Mouse (Mus musculus): ENCODE data around the gene Sdhaf3. TPM values are rescaled to one million over a fixed set of nuclear protein-coding genes. Genes with fewer than 3 reads are reported as not detected.

Gene Sdhaf3
- polyA plus RNA-seq, 1 experiment, result 9.1 TPM

DNA sequence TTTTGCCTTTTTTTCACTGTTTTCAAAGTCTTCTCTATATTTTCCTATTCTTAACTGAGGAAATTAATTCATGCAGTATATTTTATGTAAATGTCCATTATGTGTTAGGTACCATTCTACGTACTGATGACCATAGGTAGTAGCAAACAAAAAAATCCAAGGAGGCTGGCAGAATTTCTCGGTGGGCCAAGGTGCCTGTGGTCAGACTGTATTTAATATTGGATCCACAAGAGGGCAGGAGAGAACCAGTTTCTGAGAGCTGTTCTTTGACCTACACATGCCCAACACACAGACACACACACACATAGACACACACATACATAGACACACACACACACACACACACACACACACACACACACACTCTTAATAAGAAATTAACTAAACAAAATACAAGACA lies 48.2 kb downstream of the Sdhaf3 start:
- Histone ChIP-seq H3K36me3 (ENCODE audit: control insufficient read depth, insufficient read depth, low read length, poor library complexity, severe bottlenecking) (peaks cover 2% of the 10 kb centered on the region; the same call in 1 of the 2 replicates), H3K9ac (ENCODE audit: low read depth, poor library complexity, severe bottlenecking) (no peak overlapping the region), H3K4me1 (ENCODE audit: control insufficient read depth, insufficient read depth, low read length) (no peaks in the 10 kb centered on the region), H3K27me3 (ENCODE audit: control insufficient read depth, insufficient read depth, low read length, poor library complexity, severe bottlenecking) (no peaks in the 10 kb centered on the region), H3K4me3 (ENCODE audit: low read depth, low read length) (no peak overlapping the region), H3K27ac (ENCODE audit: insufficient read depth, low read length) (no peak overlapping the region), H3K9me3 (replicated peaks; ENCODE audit: control insufficient read depth, insufficient read depth, low read length, poor library complexity, severe bottlenecking) (peaks cover 9% of the 10 kb centered on the region)
- TF ChIP-seq EP300 (IDR thresholded peaks at IDR 0.05; ENCODE audit: insufficient read depth, low read depth, low read length) (no peak), POLR2A (IDR thresholded peaks at IDR 0.05; ENCODE audit: insufficient read depth, low read length) (no peak), CTCF (IDR thresholded peaks at IDR 0.05; ENCODE audit: low read depth, low read length) (no peak)

GRCm38 (mm10) chr6:7038087-7038486 lies 82.3 kb downstream of the Sdhaf3 start:
- Histone ChIP-seq H3K4me3 (ENCODE audit: low read depth, low read length) (no peak overlapping the region), H3K36me3 (ENCODE audit: control insufficient read depth, insufficient read depth, low read length, poor library complexity, severe bottlenecking) (no peaks in the 10 kb centered on the region), H3K9ac (ENCODE audit: low read depth, poor library complexity, severe bottlenecking) (no peak overlapping the region), H3K9me3 (replicated peaks; ENCODE audit: control insufficient read depth, insufficient read depth, low read length, poor library complexity, severe bottlenecking) (no peaks in the 10 kb centered on the region), H3K4me1 (ENCODE audit: control insufficient read depth, insufficient read depth, low read length) (no peaks in the 10 kb centered on the region), H3K27ac (ENCODE audit: insufficient read depth, low read length) (no peak overlapping the region), H3K27me3 (ENCODE audit: control insufficient read depth, insufficient read depth, low read length, poor library complexity, severe bottlenecking) (no peaks in the 10 kb centered on the region)
- no peak for TF ChIP-seq CTCF (IDR thresholded peaks at IDR 0.05; ENCODE audit: low read depth, low read length)
- TF ChIP-seq EP300 (IDR thresholded peaks at IDR 0.05; ENCODE audit: insufficient read depth, low read depth, low read length), result no peak

GRCm38 (mm10) chr6:7038835-7039234 lies 83.0 kb downstream of the Sdhaf3 start:
- TF ChIP-seq CTCF (IDR thresholded peaks at IDR 0.05; ENCODE audit: low read depth, low read length), result no peak
- TF ChIP-seq EP300 (IDR thresholded peaks at IDR 0.05; ENCODE audit: insufficient read depth, low read depth, low read length), result no peak
- no peaks in the 10 kb centered on the region for H3K9me3 ChIP-seq (replicated peaks; ENCODE audit: control insufficient read depth, insufficient read depth, low read length, poor library complexity, severe bottlenecking)

GRCm38 (mm10) chr6:7041912-7042311 lies 86.1 kb downstream of the Sdhaf3 start:
- TF ChIP-seq CTCF (IDR thresholded peaks at IDR 0.05; ENCODE audit: low read depth, low read length), result no peak
- no peak for TF ChIP-seq POLR2A (IDR thresholded peaks at IDR 0.05; ENCODE audit: insufficient read depth, low read length)
- no peak for TF ChIP-seq EP300 (IDR thresholded peaks at IDR 0.05; ENCODE audit: insufficient read depth, low read depth, low read length)
- H3K4me3 ChIP-seq (ENCODE audit: low read depth, low read length), result no peak overlapping the region
- H3K9ac ChIP-seq (ENCODE audit: low read depth, poor library complexity, severe bottlenecking), result no peak overlapping the region
- H3K4me1 ChIP-seq (ENCODE audit: control insufficient read depth, insufficient read depth, low read length), result no peaks in the 10 kb centered on the region
- H3K27ac ChIP-seq (ENCODE audit: insufficient read depth, low read length), result no peak overlapping the region
- H3K9me3 ChIP-seq (replicated peaks; ENCODE audit: control insufficient read depth, insufficient read depth, low read length, poor library complexity, severe bottlenecking), result no peaks in the 10 kb centered on the region
- H3K36me3 ChIP-seq (ENCODE audit: control insufficient read depth, insufficient read depth, low read length, poor library complexity, severe bottlenecking), result no peaks in the 10 kb centered on the region
- H3K27me3 ChIP-seq (ENCODE audit: control insufficient read depth, insufficient read depth, low read length, poor library complexity, severe bottlenecking), result no peaks in the 10 kb centered on the region

More at GRCm38 (mm10) chr6:7038835-7039234, 83.0 kb downstream of the Sdhaf3 start:
- no peaks in the 10 kb centered on the region for H3K27me3 ChIP-seq (ENCODE audit: control insufficient read depth, insufficient read depth, low read length, poor library complexity, severe bottlenecking)
- no peaks in the 10 kb centered on the region for H3K4me1 ChIP-seq (ENCODE audit: control insufficient read depth, insufficient read depth, low read length)
- no peak overlapping the region for H3K27ac ChIP-seq (ENCODE audit: insufficient read depth, low read length)
- H3K36me3 ChIP-seq (ENCODE audit: control insufficient read depth, insufficient read depth, low read length, poor library complexity, severe bottlenecking), result no peaks in the 10 kb centered on the region
- H3K4me3 ChIP-seq (ENCODE audit: low read depth, low read length), result no peak overlapping the region
- H3K9ac ChIP-seq (ENCODE audit: low read depth, poor library complexity, severe bottlenecking), result no peak overlapping the region

DNA sequence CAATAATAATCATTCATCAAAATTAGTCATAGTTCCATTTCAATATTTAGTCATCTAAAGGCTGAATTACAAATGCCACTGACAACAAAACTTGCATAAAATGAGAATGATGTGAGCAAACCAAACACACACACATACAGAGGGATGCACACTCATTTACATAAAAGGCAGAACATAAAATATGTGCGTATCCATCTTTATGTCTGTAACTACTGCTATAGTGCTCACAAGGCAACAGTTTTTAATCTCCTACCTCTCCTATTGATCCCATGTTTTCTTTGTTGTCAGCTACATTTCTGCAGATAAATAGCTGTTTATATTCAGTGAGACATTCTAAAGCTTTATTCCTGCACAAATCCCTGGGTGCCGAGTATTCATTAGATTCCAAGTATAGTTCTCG lies 107.0 kb downstream of the Sdhaf3 start:
- Histone ChIP-seq H3K36me3 (ENCODE audit: control insufficient read depth, insufficient read depth, low read length, poor library complexity, severe bottlenecking) (no peaks in the 10 kb centered on the region), H3K9me3 (replicated peaks; ENCODE audit: control insufficient read depth, insufficient read depth, low read length, poor library complexity, severe bottlenecking) (peaks cover 6% of the 10 kb centered on the region), H3K27ac (ENCODE audit: insufficient read depth, low read length) (no peak overlapping the region), H3K27me3 (ENCODE audit: control insufficient read depth, insufficient read depth, low read length, poor library complexity, severe bottlenecking) (no peaks in the 10 kb centered on the region; the same call in 1 of the 2 replicates), H3K4me1 (ENCODE audit: control insufficient read depth, insufficient read depth, low read length) (no peaks in the 10 kb centered on the region), H3K9ac (ENCODE audit: low read depth, poor library complexity, severe bottlenecking) (no peak overlapping the region), H3K4me3 (ENCODE audit: low read depth, low read length) (no peak overlapping the region)
- TF ChIP-seq EP300 (IDR thresholded peaks at IDR 0.05; ENCODE audit: insufficient read depth, low read depth, low read length) (no peak), POLR2A (IDR thresholded peaks at IDR 0.05; ENCODE audit: insufficient read depth, low read length) (no peak), CTCF (IDR thresholded peaks at IDR 0.05; ENCODE audit: low read depth, low read length) (no peak)

DNA sequence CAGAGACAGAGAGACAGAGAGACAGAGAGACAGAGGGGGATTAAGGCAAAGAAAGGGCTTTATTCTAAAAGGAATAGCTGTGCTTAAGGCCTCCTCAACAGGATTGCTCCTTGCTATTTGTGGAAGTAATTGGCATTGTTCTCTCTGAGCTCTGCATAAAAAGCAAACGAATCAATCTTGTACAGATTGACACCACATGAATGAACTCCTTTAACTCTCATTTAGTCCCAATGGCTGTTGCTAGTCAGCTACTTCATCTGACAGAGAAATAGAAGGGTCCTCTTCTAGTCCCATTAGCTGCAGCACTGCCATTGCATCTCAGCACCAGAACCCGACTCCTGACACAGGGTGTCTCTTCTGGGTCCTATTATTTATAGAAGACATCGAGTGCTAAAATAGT lies 113.0 kb downstream of the Sdhaf3 start:
- Histone ChIP-seq H3K4me1 (ENCODE audit: control insufficient read depth, insufficient read depth, low read length) (no peaks in the 10 kb centered on the region), H3K27me3 (ENCODE audit: control insufficient read depth, insufficient read depth, low read length, poor library complexity, severe bottlenecking) (no peaks in the 10 kb centered on the region), H3K27ac (ENCODE audit: insufficient read depth, low read length) (no peak overlapping the region), H3K36me3 (ENCODE audit: control insufficient read depth, insufficient read depth, low read length, poor library complexity, severe bottlenecking) (no peaks in the 10 kb centered on the region), H3K4me3 (ENCODE audit: low read depth, low read length) (no peak overlapping the region), H3K9me3 (replicated peaks; ENCODE audit: control insufficient read depth, insufficient read depth, low read length, poor library complexity, severe bottlenecking) (no peaks in the 10 kb centered on the region; the same call in 1 of the 2 replicates), H3K9ac (ENCODE audit: low read depth, poor library complexity, severe bottlenecking) (no peak overlapping the region)
- no peak for TF ChIP-seq POLR2A (IDR thresholded peaks at IDR 0.05; ENCODE audit: insufficient read depth, low read length)
- no peak for TF ChIP-seq EP300 (IDR thresholded peaks at IDR 0.05; ENCODE audit: insufficient read depth, low read depth, low read length)
- TF ChIP-seq CTCF (IDR thresholded peaks at IDR 0.05; ENCODE audit: low read depth, low read length), result no peak

Measured in ES-Bruce4 (cell line).